Mouse (Mus musculus): Measurements from ENCODE around the gene Gm20388. TPM values are rescaled to one million over a fixed set of nuclear protein-coding genes. Genes with fewer than 3 reads are reported as not detected.

Gene Gm20388
- polyA plus RNA-seq, 1 experiment from 2014 or later, result not detected

- peak overlapping the region; percentile 82 for H3K9ac ChIP-seq (ENCODE audit: low read length)
- H3K4me1 ChIP-seq (ENCODE audit: control insufficient read depth, insufficient read depth, low read length), result peaks cover 5% of the 10 kb centered on the region; the same call in 1 of the 2 replicates
- ATAC-seq (ENCODE audit: low FRiP score) (peak; percentile 52), DNase-seq (ENCODE audit: low spot score, missing footprints) (peak; percentile 94)
- peak overlapping the region; percentile 84 for H3K4me3 ChIP-seq (ENCODE audit: low read depth, low read length)
- no peaks in the 10 kb centered on the region for H3K9me3 ChIP-seq (ENCODE audit: control insufficient read depth, low read length)
- peak overlapping the region; percentile 70; the same call in 1 of the 2 replicates for H3K27ac ChIP-seq (ENCODE audit: low read depth, low read length)
- H3K36me3 ChIP-seq (ENCODE audit: control insufficient read depth, insufficient read depth, low read length), result no peaks in the 10 kb centered on the region
- H3K27me3 ChIP-seq (ENCODE audit: control insufficient read depth, insufficient read depth, low read length), result no peaks in the 10 kb centered on the region; the same call in 1 of the 2 replicates
- H3K4me2 ChIP-seq, result peak overlapping the region; percentile 95
- WGBS, result 1% methylated on average over 45 of the region's 48 CpGs
These were observed 4071.7 kb downstream of the Gm20388 start for GRCm38 (mm10) chr8:123982291-123982793.

GRCm38 (mm10) chr8:123982826-123983400, 4072.3 kb downstream of the Gm20388 start, which contains the start of gene Abcb10:
Gene Abcb10, minus strand, starts transcription at chr8:123983122.
- WGBS, result under 1% methylated on average over 49 of the region's 56 CpGs
- H3K4me1 ChIP-seq (ENCODE audit: control insufficient read depth, insufficient read depth, low read length), result peaks cover 5% of the 10 kb centered on the region; the same call in 1 of the 2 replicates
- H3K27me3 ChIP-seq (ENCODE audit: control insufficient read depth, insufficient read depth, low read length), result no peaks in the 10 kb centered on the region; the same call in 1 of the 2 replicates
- H3K9me3 ChIP-seq (ENCODE audit: control insufficient read depth, low read length), result no peaks in the 10 kb centered on the region
- H3K4me2 ChIP-seq, result peak within 1 kb of the TSS; percentile 95
- H3K36me3 ChIP-seq (ENCODE audit: control insufficient read depth, insufficient read depth, low read length), result no peaks in the 10 kb centered on the region
- H3K4me3 ChIP-seq (ENCODE audit: low read depth, low read length), result peak within 1 kb of the TSS; percentile 84
- H3K27ac ChIP-seq (ENCODE audit: low read depth, low read length), result peak within 1 kb of the TSS; percentile 70
- DNase-seq (ENCODE audit: low spot score, missing footprints), result peak; percentile 99
- peak; percentile 92 for ATAC-seq (ENCODE audit: low FRiP score)
- peak within 1 kb of the TSS; percentile 82 for H3K9ac ChIP-seq (ENCODE audit: low read length)

GRCm38 (mm10) chr8:123988605-123989038, 4078.0 kb downstream of the Gm20388 start:
- 79% methylated on average over 6 of the region's 6 CpGs for WGBS
- Histone ChIP-seq H3K9me3 (ENCODE audit: control insufficient read depth, low read length) (no peaks in the 10 kb centered on the region), H3K36me3 (ENCODE audit: control insufficient read depth, insufficient read depth, low read length) (no peaks in the 10 kb centered on the region), H3K4me1 (ENCODE audit: control insufficient read depth, insufficient read depth, low read length) (no peaks in the 10 kb centered on the region), H3K9ac (ENCODE audit: low read length) (no peak overlapping the region), H3K27ac (ENCODE audit: low read depth, low read length) (no peak overlapping the region; the same call in 1 of the 2 replicates), H3K4me2 (no peak overlapping the region), H3K27me3 (ENCODE audit: control insufficient read depth, insufficient read depth, low read length) (no peaks in the 10 kb centered on the region), H3K4me3 (ENCODE audit: low read depth, low read length) (no peak overlapping the region)
- DNase-seq (ENCODE audit: low spot score, missing footprints) (no peak), ATAC-seq (ENCODE audit: low FRiP score) (no peak)

- Histone ChIP-seq H3K9ac (ENCODE audit: low read length) (no peak overlapping the region), H3K27me3 (ENCODE audit: control insufficient read depth, insufficient read depth, low read length) (no peaks in the 10 kb centered on the region), H3K36me3 (ENCODE audit: control insufficient read depth, insufficient read depth, low read length) (no peaks in the 10 kb centered on the region), H3K4me2 (no peak overlapping the region), H3K9me3 (ENCODE audit: control insufficient read depth, low read length) (no peaks in the 10 kb centered on the region), H3K27ac (ENCODE audit: low read depth, low read length) (no peak overlapping the region; the same call in 1 of the 2 replicates), H3K4me3 (ENCODE audit: low read depth, low read length) (no peak overlapping the region), H3K4me1 (ENCODE audit: control insufficient read depth, insufficient read depth, low read length) (no peaks in the 10 kb centered on the region)
- no peak for ATAC-seq (ENCODE audit: low FRiP score)
- no peak for DNase-seq (ENCODE audit: low spot score, missing footprints)
- 81% methylated on average over 7 of the region's 7 CpGs for WGBS
These were observed 4078.5 kb downstream of the Gm20388 start for GRCm38 (mm10) chr8:123989128-123989527.

- WGBS, result 89% methylated on average over 13 of the region's 13 CpGs
- Histone ChIP-seq H3K4me2 (no peak overlapping the region), H3K4me3 (ENCODE audit: low read depth, low read length) (no peak overlapping the region), H3K36me3 (ENCODE audit: control insufficient read depth, insufficient read depth, low read length) (no peaks in the 10 kb centered on the region; the same call in 1 of the 2 replicates), H3K9ac (ENCODE audit: low read length) (no peak overlapping the region), H3K4me1 (ENCODE audit: control insufficient read depth, insufficient read depth, low read length) (no peaks in the 10 kb centered on the region), H3K9me3 (ENCODE audit: control insufficient read depth, low read length) (no peaks in the 10 kb centered on the region), H3K27me3 (ENCODE audit: control insufficient read depth, insufficient read depth, low read length) (no peaks in the 10 kb centered on the region), H3K27ac (ENCODE audit: low read depth, low read length) (no peak overlapping the region)
- DNase-seq (ENCODE audit: low spot score, missing footprints), result no peak
- ATAC-seq (ENCODE audit: low FRiP score), result no peak
These were observed 4079.8 kb downstream of the Gm20388 start for GRCm38 (mm10) chr8:123990277-123991049.

GRCm38 (mm10) chr8:123992587-123992986, 4081.9 kb downstream of the Gm20388 start:
- H3K9me3 ChIP-seq (ENCODE audit: control insufficient read depth, low read length), result no peaks in the 10 kb centered on the region
- WGBS, result 89% methylated on average over 8 of the region's 8 CpGs
- DNase-seq (ENCODE audit: low spot score, missing footprints) (no peak), ATAC-seq (ENCODE audit: low FRiP score) (no peak)
- no peak overlapping the region for H3K9ac ChIP-seq (ENCODE audit: low read length)
- no peaks in the 10 kb centered on the region; the same call in 1 of the 2 replicates for H3K36me3 ChIP-seq (ENCODE audit: control insufficient read depth, insufficient read depth, low read length)
- no peak overlapping the region for H3K27ac ChIP-seq (ENCODE audit: low read depth, low read length)
- H3K4me2 ChIP-seq, result no peak overlapping the region
- no peaks in the 10 kb centered on the region for H3K27me3 ChIP-seq (ENCODE audit: control insufficient read depth, insufficient read depth, low read length)
- H3K4me3 ChIP-seq (ENCODE audit: low read depth, low read length), result no peak overlapping the region
- no peaks in the 10 kb centered on the region for H3K4me1 ChIP-seq (ENCODE audit: control insufficient read depth, insufficient read depth, low read length)

- H3K9ac ChIP-seq (ENCODE audit: low read length), result no peak overlapping the region
- no peak overlapping the region for H3K27ac ChIP-seq (ENCODE audit: low read depth, low read length)
- no peaks in the 10 kb centered on the region; the same call in 1 of the 2 replicates for H3K36me3 ChIP-seq (ENCODE audit: control insufficient read depth, insufficient read depth, low read length)
- no peak for ATAC-seq (ENCODE audit: low FRiP score)
- WGBS, result 93% methylated on average over 5 of the region's 5 CpGs
- no peaks in the 10 kb centered on the region for H3K4me1 ChIP-seq (ENCODE audit: control insufficient read depth, insufficient read depth, low read length)
- no peaks in the 10 kb centered on the region for H3K9me3 ChIP-seq (ENCODE audit: control insufficient read depth, low read length)
- no peaks in the 10 kb centered on the region for H3K27me3 ChIP-seq (ENCODE audit: control insufficient read depth, insufficient read depth, low read length)
- DNase-seq (ENCODE audit: low spot score, missing footprints), result no peak
- H3K4me3 ChIP-seq (ENCODE audit: low read depth, low read length), result no peak overlapping the region
- H3K4me2 ChIP-seq, result no peak overlapping the region
These were observed 4083.0 kb downstream of the Gm20388 start for GRCm38 (mm10) chr8:123993597-123993996.

GRCm38 (mm10) chr8:123993997-123994396, 4083.4 kb downstream of the Gm20388 start:
- Histone ChIP-seq H3K4me1 (ENCODE audit: control insufficient read depth, insufficient read depth, low read length) (no peaks in the 10 kb centered on the region), H3K27ac (ENCODE audit: low read depth, low read length) (no peak overlapping the region), H3K36me3 (ENCODE audit: control insufficient read depth, insufficient read depth, low read length) (no peaks in the 10 kb centered on the region; the same call in 1 of the 2 replicates), H3K4me2 (no peak overlapping the region), H3K9me3 (ENCODE audit: control insufficient read depth, low read length) (no peaks in the 10 kb centered on the region), H3K9ac (ENCODE audit: low read length) (no peak overlapping the region), H3K4me3 (ENCODE audit: low read depth, low read length) (no peak overlapping the region), H3K27me3 (ENCODE audit: control insufficient read depth, insufficient read depth, low read length) (no peaks in the 10 kb centered on the region)
- WGBS, result 94% methylated on average over 3 of the region's 3 CpGs
- no peak for DNase-seq (ENCODE audit: low spot score, missing footprints)
- no peak for ATAC-seq (ENCODE audit: low FRiP score)

GRCm38 (mm10) chr8:123999568-123999967, 4088.9 kb downstream of the Gm20388 start:
- H3K4me1 ChIP-seq (ENCODE audit: control insufficient read depth, insufficient read depth, low read length), result no peaks in the 10 kb centered on the region
- no peak overlapping the region for H3K4me3 ChIP-seq (ENCODE audit: low read depth, low read length)
- no peaks in the 10 kb centered on the region for H3K27me3 ChIP-seq (ENCODE audit: control insufficient read depth, insufficient read depth, low read length)
- WGBS, result 94% methylated on average over 2 of the region's 2 CpGs
- H3K27ac ChIP-seq (ENCODE audit: low read depth, low read length), result no peak overlapping the region
- no peaks in the 10 kb centered on the region for H3K9me3 ChIP-seq (ENCODE audit: control insufficient read depth, low read length)
- ATAC-seq (ENCODE audit: low FRiP score) (no peak), DNase-seq (ENCODE audit: low spot score, missing footprints) (no peak)
- peaks cover 20% of the 10 kb centered on the region for H3K36me3 ChIP-seq (ENCODE audit: control insufficient read depth, insufficient read depth, low read length)
- H3K4me2 ChIP-seq, result no peak overlapping the region
- no peak overlapping the region for H3K9ac ChIP-seq (ENCODE audit: low read length)

All from midbrain, embryonic 11.5 days (tissue).